Mouse (Mus musculus): ENCODE measurements at regions not wholly inside any gene's neighbourhood (a gene's known extent, or its start where the extent isn't known, plus 50 kb on each side); places are given as distances from the start of the nearest gene placed in this dataset.

DNA sequence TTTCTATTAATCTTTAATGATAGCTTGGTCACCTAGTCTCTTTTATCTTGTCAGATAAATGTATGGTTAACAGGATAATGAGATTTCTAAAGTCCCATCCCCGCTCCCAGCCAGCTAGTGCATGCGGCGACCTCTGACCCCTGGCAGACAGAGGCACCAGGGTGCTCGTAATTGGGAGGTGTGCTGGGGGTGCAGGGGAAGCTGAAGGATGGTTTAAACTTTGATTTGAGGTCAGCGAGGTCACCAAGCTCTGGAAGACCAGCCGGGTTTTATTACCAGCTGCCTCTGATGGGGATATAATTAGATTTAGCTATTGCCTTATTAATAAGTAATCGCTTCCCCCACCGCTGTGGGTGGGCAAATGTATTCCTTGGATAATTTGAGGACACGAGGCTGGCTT is 276.5 kb downstream of the Uaca start:
- H3K4me2 ChIP-seq, result no peak overlapping the region
- H3K4me1 ChIP-seq, result peaks cover 19% of the 10 kb centered on the region
- no peak overlapping the region for H3K9ac ChIP-seq (replicated peaks)
- H3K27me3 ChIP-seq (replicated peaks), result peaks cover 10% of the 10 kb centered on the region; the same call in 1 of the 2 replicates
- no peaks in the 10 kb centered on the region for H3K36me3 ChIP-seq
- no peak overlapping the region for H3K27ac ChIP-seq (replicated peaks)
- ATAC-seq (ENCODE audit: low FRiP score), result no peak
- H3K9me3 ChIP-seq (replicated peaks), result no peaks in the 10 kb centered on the region
- H3K4me3 ChIP-seq (replicated peaks), result no peak overlapping the region
- WGBS, result 15% methylated on average over 9 of the region's 9 CpGs

- Histone ChIP-seq H3K27me3 (replicated peaks) (peaks cover 10% of the 10 kb centered on the region; the same call in 1 of the 2 replicates), H3K9ac (replicated peaks) (no peak overlapping the region), H3K27ac (replicated peaks) (no peak overlapping the region), H3K36me3 (no peaks in the 10 kb centered on the region), H3K4me1 (peaks cover 21% of the 10 kb centered on the region), H3K9me3 (replicated peaks) (no peaks in the 10 kb centered on the region), H3K4me3 (replicated peaks) (no peak overlapping the region), H3K4me2 (no peak overlapping the region)
- ATAC-seq (ENCODE audit: low FRiP score), result no peak
- 56% methylated on average over 4 of the region's 4 CpGs for WGBS
Measured at GRCm38 (mm10) chr9:61073482-61073881, 279.1 kb downstream of the Uaca start.

- H3K9me3 ChIP-seq (replicated peaks), result no peaks in the 10 kb centered on the region
- H3K27me3 ChIP-seq (replicated peaks), result peaks cover 10% of the 10 kb centered on the region; the same call in 1 of the 2 replicates
- no peak overlapping the region for H3K4me2 ChIP-seq
- no peak overlapping the region for H3K4me3 ChIP-seq (replicated peaks)
- 63% methylated on average over 4 of the region's 4 CpGs for WGBS
- no peak overlapping the region for H3K9ac ChIP-seq (replicated peaks)
- H3K4me1 ChIP-seq, result peaks cover 15% of the 10 kb centered on the region
- no peaks in the 10 kb centered on the region for H3K36me3 ChIP-seq
- no peak for ATAC-seq (ENCODE audit: low FRiP score)
- no peak overlapping the region for H3K27ac ChIP-seq (replicated peaks)
Measured at GRCm38 (mm10) chr9:61075071-61075470, 280.7 kb downstream of the Uaca start.

DNA sequence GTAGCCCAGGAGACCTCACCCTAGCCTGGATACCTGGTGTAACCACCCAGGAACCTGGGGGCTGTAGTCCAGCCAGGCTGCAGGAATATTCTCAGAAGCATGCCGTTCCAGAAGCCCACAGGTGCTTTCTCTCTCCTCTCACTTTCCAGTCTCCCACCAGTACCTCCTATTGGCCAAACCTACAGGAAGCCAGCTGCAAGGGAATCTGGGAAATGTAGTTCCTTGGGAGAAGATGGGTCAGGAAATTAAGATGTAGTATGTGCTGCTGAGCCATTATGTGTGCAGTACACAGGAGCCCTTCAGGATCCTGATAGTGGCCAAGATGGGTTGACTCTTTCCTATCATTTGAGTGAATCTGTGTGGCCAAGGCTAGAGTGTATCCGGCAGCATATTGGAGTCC is 282.8 kb downstream of the Uaca start:
- 64% methylated on average over 2 of the region's 2 CpGs for WGBS
- no peak for ATAC-seq (ENCODE audit: low FRiP score)

GRCm38 (mm10) chr9:61077807-61078206 is 283.5 kb downstream of the Uaca start:
- Histone ChIP-seq H3K4me2 (no peak overlapping the region), H3K4me1 (peaks cover 23% of the 10 kb centered on the region), H3K27ac (replicated peaks) (no peak overlapping the region), H3K36me3 (no peaks in the 10 kb centered on the region), H3K9me3 (replicated peaks) (no peaks in the 10 kb centered on the region), H3K27me3 (replicated peaks) (peaks cover 7% of the 10 kb centered on the region; the same call in 1 of the 2 replicates), H3K9ac (replicated peaks) (no peak overlapping the region), H3K4me3 (replicated peaks) (no peak overlapping the region)
- no peak for ATAC-seq (ENCODE audit: low FRiP score)
- 74% methylated on average over 4 of the region's 4 CpGs for WGBS

More for the DNA sequence above, 282.8 kb downstream of the Uaca start:
- no peak overlapping the region for H3K4me3 ChIP-seq (replicated peaks)
- H3K9ac ChIP-seq (replicated peaks), result no peak overlapping the region
- peaks cover 10% of the 10 kb centered on the region; the same call in 1 of the 2 replicates for H3K27me3 ChIP-seq (replicated peaks)
- H3K4me2 ChIP-seq, result no peak overlapping the region
- H3K36me3 ChIP-seq, result no peaks in the 10 kb centered on the region
- no peaks in the 10 kb centered on the region for H3K9me3 ChIP-seq (replicated peaks)
- no peak overlapping the region for H3K27ac ChIP-seq (replicated peaks)
- H3K4me1 ChIP-seq, result peaks cover 17% of the 10 kb centered on the region

GRCm38 (mm10) chr9:61081474-61082021 is 287.2 kb downstream of the Uaca start:
- no peaks in the 10 kb centered on the region for H3K36me3 ChIP-seq
- H3K27me3 ChIP-seq (replicated peaks), result peaks cover 3% of the 10 kb centered on the region; the same call in 1 of the 2 replicates
- no peak overlapping the region; the same call in 1 of the 2 replicates for H3K27ac ChIP-seq (replicated peaks)
- peaks cover 29% of the 10 kb centered on the region for H3K4me1 ChIP-seq
- H3K9ac ChIP-seq (replicated peaks), result no peak overlapping the region
- ATAC-seq (ENCODE audit: low FRiP score), result peak; percentile 59; the same call in 1 of the 2 replicates
- H3K4me2 ChIP-seq, result 0 out of 2 replicates have a peak overlapping the region, but pooled peaks have one; percentile 17
- H3K9me3 ChIP-seq (replicated peaks), result no peaks in the 10 kb centered on the region
- 18% methylated on average over 16 of the region's 16 CpGs for WGBS
- H3K4me3 ChIP-seq (replicated peaks), result no peak overlapping the region

GRCm38 (mm10) chr9:61084655-61085230 is 287.4 kb upstream of the Tle3 start:
- 25% methylated on average over 13 of the region's 13 CpGs for WGBS
- Histone ChIP-seq H3K27me3 (replicated peaks) (peaks cover 7% of the 10 kb centered on the region), H3K4me2 (peak overlapping the region; percentile 11; the same call in 1 of the 2 replicates), H3K4me3 (replicated peaks) (no peak overlapping the region), H3K27ac (replicated peaks) (no peak overlapping the region), H3K36me3 (no peaks in the 10 kb centered on the region), H3K4me1 (peaks cover 29% of the 10 kb centered on the region), H3K9ac (replicated peaks) (no peak overlapping the region), H3K9me3 (replicated peaks) (no peaks in the 10 kb centered on the region)
- ATAC-seq (ENCODE audit: low FRiP score), result no peak

GRCm38 (mm10) chr9:61087035-61087434 is 285.1 kb upstream of the Tle3 start:
- H3K4me1 ChIP-seq, result peaks cover 20% of the 10 kb centered on the region
- H3K9ac ChIP-seq (replicated peaks), result no peak overlapping the region
- peaks cover 7% of the 10 kb centered on the region for H3K27me3 ChIP-seq (replicated peaks)
- 95% methylated on average over 3 of the region's 3 CpGs for WGBS
- H3K4me2 ChIP-seq, result no peak overlapping the region
- H3K27ac ChIP-seq (replicated peaks), result no peak overlapping the region
- H3K36me3 ChIP-seq, result no peaks in the 10 kb centered on the region
- H3K4me3 ChIP-seq (replicated peaks), result no peak overlapping the region
- no peaks in the 10 kb centered on the region for H3K9me3 ChIP-seq (replicated peaks)
- no peak for ATAC-seq (ENCODE audit: low FRiP score)

- no peaks in the 10 kb centered on the region for H3K36me3 ChIP-seq
- H3K9me3 ChIP-seq (replicated peaks), result no peaks in the 10 kb centered on the region
- H3K4me3 ChIP-seq (replicated peaks), result no peak overlapping the region
- H3K4me2 ChIP-seq, result no peak overlapping the region
- ATAC-seq (ENCODE audit: low FRiP score), result no peak
- 95% methylated on average over 2 of the region's 2 CpGs for WGBS
- H3K27me3 ChIP-seq (replicated peaks), result peaks cover 4% of the 10 kb centered on the region
- no peak overlapping the region for H3K9ac ChIP-seq (replicated peaks)
- H3K27ac ChIP-seq (replicated peaks), result no peak overlapping the region
- peaks cover 27% of the 10 kb centered on the region for H3K4me1 ChIP-seq
Measured at GRCm38 (mm10) chr9:61089066-61089686, 283.0 kb upstream of the Tle3 start.

DNA sequence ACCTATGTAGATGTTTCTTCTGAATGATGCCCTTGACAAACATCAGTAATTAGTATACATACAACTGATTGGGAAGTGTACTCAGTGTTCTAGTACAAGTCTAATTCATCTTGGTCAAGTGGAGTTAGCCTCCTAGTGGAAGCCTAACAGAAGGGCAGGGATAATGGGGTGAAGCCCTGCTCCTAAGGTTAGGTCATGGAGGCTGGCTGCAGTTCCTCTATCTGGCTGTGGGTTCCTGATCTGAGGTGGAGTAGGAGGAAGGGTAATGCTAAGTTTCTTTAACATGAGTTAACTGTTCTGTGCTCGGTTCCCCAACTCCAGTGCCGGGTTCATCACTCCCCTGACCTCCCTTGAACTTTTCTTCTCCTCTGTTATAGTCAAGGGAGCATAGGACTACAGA is 281.1 kb upstream of the Tle3 start:
- H3K36me3 ChIP-seq, result no peaks in the 10 kb centered on the region
- H3K4me3 ChIP-seq (replicated peaks), result no peak overlapping the region
- no peak for ATAC-seq (ENCODE audit: low FRiP score)
- no peaks in the 10 kb centered on the region for H3K9me3 ChIP-seq (replicated peaks)
- peaks cover 16% of the 10 kb centered on the region for H3K4me1 ChIP-seq
- H3K9ac ChIP-seq (replicated peaks), result no peak overlapping the region
- H3K27ac ChIP-seq (replicated peaks), result no peak overlapping the region
- peaks cover 6% of the 10 kb centered on the region for H3K27me3 ChIP-seq (replicated peaks)
- no peak overlapping the region for H3K4me2 ChIP-seq
- 87% methylated on average over 2 of the region's 2 CpGs for WGBS

- Histone ChIP-seq H3K27me3 (replicated peaks) (peaks cover 14% of the 10 kb centered on the region; the same call in 1 of the 2 replicates), H3K4me2 (no peak overlapping the region), H3K4me1 (peaks cover 16% of the 10 kb centered on the region), H3K9me3 (replicated peaks) (no peaks in the 10 kb centered on the region), H3K9ac (replicated peaks) (no peak overlapping the region), H3K27ac (replicated peaks) (no peak overlapping the region), H3K36me3 (no peaks in the 10 kb centered on the region), H3K4me3 (replicated peaks) (no peak overlapping the region)
- 44% methylated on average over 13 of the region's 13 CpGs for WGBS
- ATAC-seq (ENCODE audit: low FRiP score), result no peak
Measured at GRCm38 (mm10) chr9:61092834-61093479, 279.2 kb upstream of the Tle3 start.
